Mouse (Mus musculus): ENCODE data around the gene Rftn2.
"Not testable (repeated sequence)": the region's sequence is repeated elsewhere in the genome, so short reads cannot be mapped to it uniquely, and the experiment has no call there.

Rftn2 gene

GRCm38 (mm10) chr1:55130190-55130916 is 96.2 kb downstream of the Rftn2 start:
- DNase-seq (ENCODE audit: low read depth, low spot score): no peak

GRCm38 (mm10) chr1:55129716-55130115 is 96.9 kb downstream of the Rftn2 start:
- DNase-seq (ENCODE audit: low read depth, low spot score): no peak

- DNase-seq (ENCODE audit: low read depth, low spot score): not testable (repeated sequence)
Observed at GRCm38 (mm10) chr1:55124136-55124535, 102.4 kb downstream of the Rftn2 start.

GRCm38 (mm10) chr1:55123561-55123960 is 103.0 kb downstream of the Rftn2 start:
- DNase-seq (ENCODE audit: low read depth, low spot score): no peak

GRCm38 (mm10) chr1:55123046-55123445 is 103.5 kb downstream of the Rftn2 start:
- DNase-seq (ENCODE audit: low read depth, low spot score): no peak
